Mouse (Mus musculus): ENCODE measurements at regions not wholly inside any gene's neighbourhood (a gene's known extent, or its start where the extent isn't known, plus 50 kb on each side); places are given as distances from the start of the nearest gene placed in this dataset.

- no peaks in the 10 kb centered on the region for H3K4me1 ChIP-seq (ENCODE audit: control insufficient read depth, insufficient read depth, low read length)
- H3K27me3 ChIP-seq (ENCODE audit: control insufficient read depth, insufficient read depth, low read length, poor library complexity, severe bottlenecking), result no peaks in the 10 kb centered on the region
- TF ChIP-seq CTCF (IDR thresholded peaks at IDR 0.05; ENCODE audit: low read depth, low read length), result no peak
- TF ChIP-seq POLR2A (IDR thresholded peaks at IDR 0.05; ENCODE audit: insufficient read depth, low read length), result no peak
- no peak for TF ChIP-seq EP300 (IDR thresholded peaks at IDR 0.05; ENCODE audit: insufficient read depth, low read depth, low read length)
- H3K36me3 ChIP-seq (ENCODE audit: control insufficient read depth, insufficient read depth, low read length, poor library complexity, severe bottlenecking), result no peaks in the 10 kb centered on the region
- no peak overlapping the region for H3K27ac ChIP-seq (ENCODE audit: insufficient read depth, low read length)
- no peak overlapping the region for H3K4me3 ChIP-seq (ENCODE audit: low read depth, low read length)
- H3K9ac ChIP-seq (ENCODE audit: low read depth, poor library complexity, severe bottlenecking), result no peak overlapping the region
- no peaks in the 10 kb centered on the region for H3K9me3 ChIP-seq (replicated peaks; ENCODE audit: control insufficient read depth, insufficient read depth, low read length, poor library complexity, severe bottlenecking)
These were observed 243.4 kb upstream of the Id4 start for GRCm38 (mm10) chr13:48017649-48018048.

DNA sequence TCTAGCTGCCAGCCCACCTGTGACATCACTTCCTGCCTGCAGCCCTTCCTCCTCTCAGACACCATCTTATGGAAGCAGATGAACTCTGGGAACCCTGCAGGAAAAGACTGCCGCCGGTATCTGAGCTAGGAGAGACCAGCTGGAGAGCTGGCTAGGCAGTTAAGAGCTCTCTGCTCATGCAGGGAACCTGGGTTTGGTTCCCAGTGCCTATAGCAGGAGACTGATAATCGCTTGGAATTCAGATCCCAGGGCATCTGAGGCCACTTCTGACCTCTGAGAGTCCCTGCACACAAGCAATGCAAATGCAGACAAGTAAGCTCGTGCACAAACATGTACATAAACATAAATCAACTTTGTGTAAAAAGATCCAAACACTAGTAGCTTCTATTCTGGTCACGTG lies 242.4 kb upstream of the Id4 start:
- Histone ChIP-seq H3K27me3 (ENCODE audit: control insufficient read depth, insufficient read depth, low read length, poor library complexity, severe bottlenecking) (no peaks in the 10 kb centered on the region), H3K9ac (ENCODE audit: low read depth, poor library complexity, severe bottlenecking) (no peak overlapping the region), H3K4me3 (ENCODE audit: low read depth, low read length) (no peak overlapping the region), H3K9me3 (replicated peaks; ENCODE audit: control insufficient read depth, insufficient read depth, low read length, poor library complexity, severe bottlenecking) (no peaks in the 10 kb centered on the region), H3K27ac (ENCODE audit: insufficient read depth, low read length) (no peak overlapping the region), H3K4me1 (ENCODE audit: control insufficient read depth, insufficient read depth, low read length) (no peaks in the 10 kb centered on the region), H3K36me3 (ENCODE audit: control insufficient read depth, insufficient read depth, low read length, poor library complexity, severe bottlenecking) (no peaks in the 10 kb centered on the region)
- TF ChIP-seq POLR2A (IDR thresholded peaks at IDR 0.05; ENCODE audit: insufficient read depth, low read length) (no peak), EP300 (IDR thresholded peaks at IDR 0.05; ENCODE audit: insufficient read depth, low read depth, low read length) (no peak), CTCF (IDR thresholded peaks at IDR 0.05; ENCODE audit: low read depth, low read length) (no peak)

DNA sequence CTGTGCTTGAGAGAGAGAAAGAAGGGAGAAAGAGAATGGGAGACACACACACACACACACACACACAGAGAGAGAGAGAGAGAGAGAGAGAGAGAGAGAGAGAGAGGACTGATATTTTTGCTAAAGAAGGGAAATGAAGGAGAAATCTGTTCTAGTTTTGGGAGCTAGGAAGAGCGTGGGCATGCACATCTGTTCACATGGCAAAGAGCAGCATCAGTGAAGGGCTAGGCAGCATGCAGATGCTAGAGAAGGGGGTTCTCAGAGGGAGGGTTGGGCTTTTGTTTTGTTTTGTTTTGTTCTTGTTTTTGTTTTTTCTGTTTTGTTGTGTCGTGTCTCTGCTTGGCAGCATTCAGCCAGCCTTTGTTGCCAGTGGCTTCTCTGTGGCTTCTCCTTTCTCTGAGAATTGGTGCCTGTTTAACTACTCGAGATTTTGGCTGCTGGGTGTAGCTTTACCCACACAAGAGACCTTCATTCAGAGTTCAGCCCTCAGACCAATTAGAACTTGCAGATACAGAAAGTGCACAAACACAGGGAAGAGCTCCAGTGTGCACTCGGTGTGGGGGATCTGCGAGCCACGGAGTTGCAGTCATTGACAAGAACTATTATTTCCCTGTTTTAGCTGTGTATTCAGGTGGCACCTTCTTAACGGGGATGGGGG lies 237.9 kb upstream of the Id4 start:
- H3K27ac ChIP-seq (ENCODE audit: insufficient read depth, low read length), result no peak overlapping the region
- no peaks in the 10 kb centered on the region for H3K27me3 ChIP-seq (ENCODE audit: control insufficient read depth, insufficient read depth, low read length, poor library complexity, severe bottlenecking)
- H3K36me3 ChIP-seq (ENCODE audit: control insufficient read depth, insufficient read depth, low read length, poor library complexity, severe bottlenecking), result no peaks in the 10 kb centered on the region
- H3K4me1 ChIP-seq (ENCODE audit: control insufficient read depth, insufficient read depth, low read length), result no peaks in the 10 kb centered on the region
- no peak overlapping the region for H3K9ac ChIP-seq (ENCODE audit: low read depth, poor library complexity, severe bottlenecking)
- no peaks in the 10 kb centered on the region for H3K9me3 ChIP-seq (replicated peaks; ENCODE audit: control insufficient read depth, insufficient read depth, low read length, poor library complexity, severe bottlenecking)
- TF ChIP-seq EP300 (IDR thresholded peaks at IDR 0.05; ENCODE audit: insufficient read depth, low read depth, low read length), result no peak
- H3K4me3 ChIP-seq (ENCODE audit: low read depth, low read length), result no peak overlapping the region

- Histone ChIP-seq H3K4me3 (ENCODE audit: low read depth, low read length) (no peak overlapping the region), H3K36me3 (ENCODE audit: control insufficient read depth, insufficient read depth, low read length, poor library complexity, severe bottlenecking) (no peaks in the 10 kb centered on the region), H3K9ac (ENCODE audit: low read depth, poor library complexity, severe bottlenecking) (no peak overlapping the region), H3K27me3 (ENCODE audit: control insufficient read depth, insufficient read depth, low read length, poor library complexity, severe bottlenecking) (no peaks in the 10 kb centered on the region), H3K9me3 (replicated peaks; ENCODE audit: control insufficient read depth, insufficient read depth, low read length, poor library complexity, severe bottlenecking) (no peaks in the 10 kb centered on the region), H3K4me1 (ENCODE audit: control insufficient read depth, insufficient read depth, low read length) (no peaks in the 10 kb centered on the region), H3K27ac (ENCODE audit: insufficient read depth, low read length) (no peak overlapping the region)
- TF ChIP-seq POLR2A (IDR thresholded peaks at IDR 0.05; ENCODE audit: insufficient read depth, low read length) (no peak), CTCF (IDR thresholded peaks at IDR 0.05; ENCODE audit: low read depth, low read length) (no peak), EP300 (IDR thresholded peaks at IDR 0.05; ENCODE audit: insufficient read depth, low read depth, low read length) (no peak)
These were observed 233.1 kb upstream of the Id4 start for GRCm38 (mm10) chr13:48027775-48028489.

- Histone ChIP-seq H3K9ac (ENCODE audit: low read depth, poor library complexity, severe bottlenecking) (no peak overlapping the region), H3K4me1 (ENCODE audit: control insufficient read depth, insufficient read depth, low read length) (no peaks in the 10 kb centered on the region), H3K36me3 (ENCODE audit: control insufficient read depth, insufficient read depth, low read length, poor library complexity, severe bottlenecking) (no peaks in the 10 kb centered on the region), H3K27me3 (ENCODE audit: control insufficient read depth, insufficient read depth, low read length, poor library complexity, severe bottlenecking) (no peaks in the 10 kb centered on the region), H3K4me3 (ENCODE audit: low read depth, low read length) (no peak overlapping the region), H3K9me3 (replicated peaks; ENCODE audit: control insufficient read depth, insufficient read depth, low read length, poor library complexity, severe bottlenecking) (no peaks in the 10 kb centered on the region), H3K27ac (ENCODE audit: insufficient read depth, low read length) (no peak overlapping the region)
- TF ChIP-seq POLR2A (IDR thresholded peaks at IDR 0.05; ENCODE audit: insufficient read depth, low read length) (no peak), EP300 (IDR thresholded peaks at IDR 0.05; ENCODE audit: insufficient read depth, low read depth, low read length) (no peak), CTCF (IDR thresholded peaks at IDR 0.05; ENCODE audit: low read depth, low read length) (no peak)
These were observed 229.5 kb upstream of the Id4 start for GRCm38 (mm10) chr13:48031491-48031890.

- Histone ChIP-seq H3K4me1 (ENCODE audit: control insufficient read depth, insufficient read depth, low read length) (no peaks in the 10 kb centered on the region), H3K9me3 (replicated peaks; ENCODE audit: control insufficient read depth, insufficient read depth, low read length, poor library complexity, severe bottlenecking) (no peaks in the 10 kb centered on the region; the same call in 1 of the 2 replicates), H3K4me3 (ENCODE audit: low read depth, low read length) (no peak overlapping the region), H3K36me3 (ENCODE audit: control insufficient read depth, insufficient read depth, low read length, poor library complexity, severe bottlenecking) (no peaks in the 10 kb centered on the region), H3K27ac (ENCODE audit: insufficient read depth, low read length) (no peak overlapping the region), H3K27me3 (ENCODE audit: control insufficient read depth, insufficient read depth, low read length, poor library complexity, severe bottlenecking) (no peaks in the 10 kb centered on the region; the same call in 1 of the 2 replicates), H3K9ac (ENCODE audit: low read depth, poor library complexity, severe bottlenecking) (no peak overlapping the region)
- TF ChIP-seq CTCF (IDR thresholded peaks at IDR 0.05; ENCODE audit: low read depth, low read length), result no peak
- TF ChIP-seq EP300 (IDR thresholded peaks at IDR 0.05; ENCODE audit: insufficient read depth, low read depth, low read length), result no peak
- no peak for TF ChIP-seq POLR2A (IDR thresholded peaks at IDR 0.05; ENCODE audit: insufficient read depth, low read length)
These were observed 218.9 kb upstream of the Id4 start for GRCm38 (mm10) chr13:48042172-48042571.
